Mouse (Mus musculus): ENCODE data around the gene Lsg1.
A peak's percentile ranks its signal among the peaks of the same experiment; 100 is the strongest.

GRCm38 (mm10) chr16:30531761-30532406, 55.5 kb downstream of the Lsg1 start:
- TF ChIP-seq POLR2A (IDR thresholded peaks at IDR 0.05; ENCODE audit: borderline replicate concordance, low read depth, low read length), result no peak
- TF ChIP-seq CTCF (IDR thresholded peaks at IDR 0.05; ENCODE audit: low read depth, low read length), result peak; percentile 74

All from bone marrow macrophage, adult 2 months (primary cell).